Mouse (Mus musculus) CH12.LX (cell line): Measurements from ENCODE around the gene Arrdc2.

Experiments
- CTCF ChIP-seq, 2 experiments: IDR thresholded peaks in 1 of 2; conservative IDR thresholded peaks in 1 of 2; 2 replicates each; pipeline ENCODE4 v1.5.1; 2011 to 2012; ENCODE audit warnings: low read depth in 2 of 2, low read length in 2 of 2, improper control_type of control experiment in 1 of 2, inconsistent platforms in 1 of 2, mild to moderate bottlenecking in 1 of 2, moderate library complexity in 1 of 2
- MYC ChIP-seq: IDR thresholded peaks from 2 replicates; pipeline ENCODE4 v1.6.1; 2011; ENCODE audit warnings: low read depth, mild to moderate bottlenecking, improper control_type of control experiment, low read length
- RAD21 ChIP-seq: IDR thresholded peaks from 2 replicates; pipeline ENCODE4 v1.6.1; 2011; ENCODE audit warnings: low read depth, mild to moderate bottlenecking, low read length, improper control_type of control experiment, moderate library complexity
- ZC3H11A ChIP-seq: IDR thresholded peaks from 2 replicates; pipeline ENCODE4 v1.6.1; 2012; ENCODE audit warnings: low read depth, mild to moderate bottlenecking, inconsistent platforms, low read length, improper control_type of control experiment
- ZNF384 ChIP-seq: IDR thresholded peaks from 2 replicates; pipeline ENCODE4 v1.6.1; 2012; ENCODE audit warnings: low read depth, low read length, improper control_type of control experiment, inconsistent platforms

- TF ChIP-seq CTCF (conservative IDR thresholded peaks at IDR 0.05 in 1 of 2, IDR thresholded peaks at IDR 0.05 in 1 of 2; ENCODE audit: low read depth in 2 of 2, low read length in 2 of 2), result no peak
- TF ChIP-seq ZNF384, result no peak
- TF ChIP-seq RAD21, result no peak
- TF ChIP-seq MYC, result no peak
- TF ChIP-seq ZC3H11A, result no peak
These were observed 45.2 kb upstream of the Arrdc2 start for GRCm38 (mm10) chr8:70884683-70885082.
